Mouse (Mus musculus) left cerebral cortex, postnatal 10 days (tissue): Measurements from ENCODE around the gene Sco2. TPM values are rescaled to one million over a fixed set of nuclear protein-coding genes. Genes with fewer than 3 reads are reported as not detected.

Source experiments
- DNase-seq, 2 experiments: peaks; one replicate each; pipeline ENCODE4 v3.0.0; 2021 to 2022; ENCODE audit warnings: low spot score in 2 of 2, mixed read lengths in 1 of 2; ENCODE audit errors: extremely low spot score in 1 of 2
- intact Hi-C: fragments of 180-260 bp; cut with DNase I; formaldehyde crosslinking; loops from one replicate; pipeline ENCODE4 v1.15.1; 2025
- total RNA-seq, 2 experiments: library from RNA; stranded (reverse); gene quantifications; 2 replicates each; pipeline ENCODE4 v1.2.3; 2021

Gene Sco2
- total RNA-seq, 2 experiments from 2014 or later, result 28.6 to 30.5 TPM

- intact Hi-C loops, result no loop called here
- DNase-seq, result no peak
These were observed 34.0 kb downstream of the Sco2 start for GRCm38 (mm10) chr15:89339696-89340095.

- DNase-seq, result no peak
- intact Hi-C loops, result no loop called here
These were observed 37.2 kb downstream of the Sco2 start for GRCm38 (mm10) chr15:89336422-89336821.

DNA sequence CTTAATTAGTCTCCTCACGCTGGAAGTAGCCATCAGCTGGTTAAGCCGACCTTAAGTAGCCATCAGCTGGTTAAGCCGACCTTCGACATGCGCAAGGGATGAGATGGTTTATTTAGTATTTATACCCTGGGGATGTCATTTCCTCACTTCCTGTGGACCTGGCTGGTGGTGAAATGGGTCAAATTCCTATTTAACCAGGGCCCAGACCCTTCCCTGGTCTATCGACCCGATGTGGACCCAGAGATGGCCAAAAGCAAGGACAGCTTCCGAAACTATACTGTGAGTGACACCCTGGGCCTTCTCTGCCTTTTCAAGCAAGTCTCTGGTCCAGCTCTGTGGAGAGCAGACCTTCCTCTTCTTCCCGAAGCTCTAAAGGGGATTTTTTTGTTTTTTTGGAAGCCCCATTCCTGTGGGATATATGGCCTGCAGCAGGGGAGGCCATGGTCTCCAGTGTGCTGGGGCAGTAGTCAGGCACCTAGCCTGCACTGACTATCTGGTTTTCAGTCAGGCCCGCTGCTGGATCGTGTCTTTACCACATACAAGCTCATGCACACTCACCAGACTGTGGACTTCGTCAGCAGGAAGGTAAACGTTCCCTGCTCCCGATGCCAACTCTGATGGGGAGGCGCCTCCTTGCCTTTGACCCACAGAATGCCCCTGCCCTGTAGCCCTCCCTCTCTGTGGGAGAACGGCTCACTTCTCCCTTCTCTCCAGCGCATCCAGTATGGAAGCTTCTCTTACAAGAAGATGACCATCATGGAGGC, 38.7 kb downstream of the Sco2 start:
- intact Hi-C loops, result no loop called here

DNA sequence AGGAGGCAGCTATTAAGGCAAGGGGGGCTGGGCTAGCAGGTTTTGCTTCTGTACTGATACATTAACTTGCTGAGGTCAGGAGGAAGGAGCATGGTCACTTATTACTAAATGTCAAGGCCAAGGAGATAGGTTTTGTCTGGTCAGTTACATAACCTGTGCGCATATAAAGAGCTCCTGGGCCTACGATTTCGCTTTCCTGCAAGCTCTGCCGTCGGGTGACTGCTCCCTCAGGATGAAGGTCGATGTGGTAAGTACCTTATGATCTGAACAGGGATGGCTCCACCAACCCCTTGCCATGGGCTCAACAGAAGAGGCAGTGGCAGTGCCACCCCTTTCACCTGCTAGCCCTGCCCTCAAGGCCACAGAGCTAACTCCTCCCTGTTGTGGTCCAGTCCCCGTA, 39.4 kb downstream of the Sco2 start, which contains the start of gene Miox:
Miox (plus strand) TSS at position 128 of the 400 bp plus-strand sequence.
- intact Hi-C loops, result no loop called here
- DNase-seq, result no peak

More for the DNA sequence above, 38.7 kb downstream of the Sco2 start:
- DNase-seq, result no peak

GRCm38 (mm10) chr15:89326441-89326840, 47.2 kb downstream of the Sco2 start:
- no peak for DNase-seq
- intact Hi-C loops, result no loop called here

DNA sequence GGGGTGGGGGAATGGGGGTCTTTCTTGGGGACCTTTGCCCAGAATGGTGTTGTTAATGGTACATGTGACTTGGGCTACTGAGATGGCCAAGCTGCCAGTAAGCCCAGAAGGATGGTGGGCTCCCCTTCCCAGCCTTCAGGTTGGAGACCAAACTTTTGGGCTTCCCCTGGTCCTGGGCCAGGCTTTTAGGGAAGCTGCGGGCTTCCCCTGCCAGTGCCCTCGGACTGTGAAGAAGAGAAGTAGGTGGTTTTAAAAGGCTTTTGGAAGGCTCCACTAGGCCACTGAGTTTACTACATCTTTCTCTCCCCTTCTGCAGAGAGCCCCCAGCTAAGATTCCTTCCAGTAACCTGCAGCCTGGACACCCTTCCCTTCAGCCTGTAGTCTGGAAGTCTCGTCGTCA, 50.0 kb downstream of the Sco2 start:
- no peak for DNase-seq
- intact Hi-C loops, result no loop called here

DNA sequence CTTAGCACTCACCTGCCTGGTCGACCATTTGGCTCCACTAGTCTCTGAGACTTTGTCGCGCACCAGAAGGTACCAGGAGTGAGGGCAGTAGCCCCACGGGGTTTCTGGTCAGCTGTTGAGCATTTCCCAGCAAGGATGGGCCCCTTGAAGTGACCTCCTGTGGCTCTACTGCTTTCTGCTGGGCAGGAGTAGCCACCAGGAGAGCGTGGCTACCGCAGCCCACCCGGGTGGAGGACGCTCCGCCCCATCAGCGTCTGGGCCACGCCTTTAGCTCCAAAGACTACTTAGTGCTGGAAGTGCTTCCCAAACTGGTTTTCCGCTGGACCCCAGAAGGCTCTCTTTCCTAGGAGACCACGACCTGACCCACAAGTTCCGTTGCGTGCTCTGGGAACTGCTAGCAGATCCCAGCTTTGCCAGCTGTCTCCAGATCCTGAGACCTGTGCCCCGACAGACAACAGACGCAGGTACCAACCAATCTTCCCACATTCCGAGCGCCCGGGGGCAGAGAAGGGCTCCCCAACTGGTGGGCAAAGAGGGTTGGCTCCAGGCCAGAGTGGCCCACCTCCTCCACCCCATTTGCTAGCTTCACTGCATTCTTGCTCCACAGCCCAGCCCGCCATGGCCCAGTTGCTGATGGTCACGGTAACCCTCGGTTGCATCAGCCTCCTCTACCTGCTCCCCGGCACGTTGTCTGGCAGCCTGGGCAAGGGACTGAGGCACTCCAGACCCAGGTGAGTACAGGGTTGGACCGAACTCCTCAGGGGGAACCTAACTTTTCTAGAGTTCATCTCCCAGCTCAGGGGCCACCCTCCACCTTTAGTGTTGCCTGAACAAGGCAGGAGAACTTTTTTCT, 50.8 kb downstream of the Sco2 start, which contains the start of gene Adm2:
Adm2 (plus strand) TSS at position 51 of the 853 bp plus-strand sequence.
- intact Hi-C loops, result no loop called here
- DNase-seq, result no peak

Other genes starting within 250 kb of the Sco2 start
- 10 to 100 TPM; 18.1 to 19.3 TPM for gene Hdac10, start 245.1 kb downstream of the Sco2 start, total RNA-seq
- 1 to 10 TPM; 5.0 to 5.3 TPM for gene Mapk12, start 233.1 kb downstream of the Sco2 start, total RNA-seq
- gene Mapk11, start 224.2 kb downstream of the Sco2 start, total RNA-seq, result 10 to 100 TPM; 24.7 to 28.2 TPM
- gene Plxnb2, start 193.1 kb downstream of the Sco2 start, total RNA-seq, result 10 to 100 TPM; 49.0 to 52.3 TPM
- 10 to 100 TPM; 41.4 to 41.8 TPM for gene Dennd6b, start 177.3 kb downstream of the Sco2 start, total RNA-seq
- 100 to 1,000 TPM; 154 to 159 TPM for gene Ppp6r2, start 162.3 kb downstream of the Sco2 start, total RNA-seq
- gene Sbf1, start 58.5 kb downstream of the Sco2 start, total RNA-seq, result 100 to 1,000 TPM; 180 to 205 TPM
- not detected for gene Adm2, start 51.1 kb downstream of the Sco2 start, total RNA-seq
- gene Miox, start 39.4 kb downstream of the Sco2 start, total RNA-seq, result not detected
- 10 to 100 TPM; 17.2 to 23.0 TPM for gene Lmf2, start 18.2 kb downstream of the Sco2 start, total RNA-seq
- 10 to 100 TPM; 88.3 to 93.1 TPM for gene Ncaph2, start 18.1 kb downstream of the Sco2 start, total RNA-seq
- 1 to 10 TPM; 1.2 to 1.6 TPM for gene Tymp, start 3.2 kb upstream of the Sco2 start, total RNA-seq
- 1 to 10 TPM in 1 of 2 experiments, under 1 TPM in 1; 0.77 to 1.1 TPM for gene Odf3b, start 5.4 kb upstream of the Sco2 start, total RNA-seq
- gene Klhdc7b, start 11.1 kb upstream of the Sco2 start, total RNA-seq, result not detected
- gene Syce3, start 36.7 kb upstream of the Sco2 start, total RNA-seq, result not detected
- gene Cpt1b, start 52.0 kb upstream of the Sco2 start, total RNA-seq, result 1 to 10 TPM; 2.4 to 2.5 TPM
- gene C730034F03Rik, start 55.7 kb upstream of the Sco2 start, total RNA-seq, result 1 to 10 TPM; 1.6 to 2.6 TPM
- not detected for gene Gm44502, start 55.9 kb upstream of the Sco2 start, total RNA-seq
- 10 to 100 TPM; 54.3 to 55.5 TPM for gene Chkb, start 56.1 kb upstream of the Sco2 start, total RNA-seq
- gene Mapk8ip2, start 80.1 kb upstream of the Sco2 start, total RNA-seq, result 100 to 1,000 TPM; 189 to 195 TPM
- gene Arsa, start 103.6 kb upstream of the Sco2 start, total RNA-seq, result 10 to 100 TPM; 33.1 to 33.4 TPM
- 100 to 1,000 TPM; 196 to 197 TPM for gene Shank3, start 125.8 kb upstream of the Sco2 start, total RNA-seq
- gene Acr, start 194.5 kb upstream of the Sco2 start, total RNA-seq, result 1 to 10 TPM; 2.0 to 3.0 TPM
- gene Rabl2, start 218.1 kb upstream of the Sco2 start, total RNA-seq, result 10 to 100 TPM; 36.4 to 39.0 TPM